Comparison of ENCODE assay signal across 32 mouse cellular contexts in the genomic region with DNA sequence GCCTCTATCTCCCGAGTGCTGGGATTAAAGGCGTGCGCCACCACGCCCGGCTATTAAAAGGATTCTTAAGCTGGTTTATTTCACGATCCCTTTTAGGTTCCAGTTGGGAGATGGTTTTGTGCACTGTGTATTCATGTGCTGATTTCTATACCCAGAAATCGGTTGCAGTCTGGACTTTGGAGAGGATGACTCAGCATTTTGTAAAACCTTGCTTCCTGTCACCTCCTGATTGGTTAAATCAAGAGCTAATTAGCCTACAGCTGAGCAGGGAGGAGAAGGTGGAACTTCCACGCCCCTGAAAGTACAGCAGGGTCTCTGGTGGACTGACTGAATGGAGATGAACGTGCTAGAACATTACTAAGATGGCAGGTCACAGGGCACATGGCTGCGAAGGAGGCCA. TPM values are rescaled to one million over a fixed set of nuclear protein-coding genes. Genes with fewer than 3 reads are reported as not detected.
A peak's percentile ranks its signal among the peaks of the same experiment; 100 is the strongest.
DNase-seq lines count a peak whose midpoint lies in the region; TF ChIP-seq lines count a peak whose summit lies in the region.
"Had no signal": no experiment of that assay in that cellular context is flagged by ENCODE, and none has a peak within 500 bp of the region (broad histone marks: within the 10 kb centered on the region; RNA-seq: fewer than 3 reads in every experiment).

No protein-coding gene starts in this region.

- DNase-seq in heart, adult 11 months: peak; percentile 24
- no peak for DNase-seq in heart, adult 8-10 months (ENCODE audit: low spot score)
- DNase-seq in 416B (ENCODE audit: low read depth): peak; percentile 17
- peak; percentile 22 for DNase-seq in ES-E14 (ENCODE audit: low read depth, low spot score)
- peak; percentile 76 for DNase-seq in ZHBTc4 (ENCODE audit: low read depth, low spot score)
- no peak for DNase-seq in left cerebral cortex, postnatal 4 days
- DNase-seq in forebrain, embryonic 10.5 days (ENCODE audit: extremely low spot score, low spot score): no peak
- DNase-seq in lung, postnatal 4 days: no peak
- DNase-seq: adrenal gland, adult 2 months; adrenal gland, postnatal 14 days; B cell, adult 2 months; cerebellum, adult 11 months; cerebellum, adult 2 months; cerebellum, adult 9-11 months; cerebellum, postnatal 25 days; embryo, embryonic 11 days; forebrain, postnatal 0 days; gastrocnemius, adult 2 months; gastrocnemius, postnatal 14 days; heart, postnatal 10 days; heart, postnatal 36 days; kidney, adult 11 months had no signal

- no peak overlapping the region; the same call in 1 of the 2 replicates for H3K27ac ChIP-seq in ES-E14 (ENCODE audit: insufficient read depth, low read depth, low read length, poor library complexity, severe bottlenecking)
- H3K27ac ChIP-seq in forebrain, embryonic 10.5 days: no peak overlapping the region
- H3K27ac ChIP-seq: embryonic facial prominence, embryonic 10.5 days; embryonic facial prominence, embryonic 13.5 days; gastrocnemius, adult 2 months; heart, embryonic 15.5 days; hindbrain, embryonic 10.5 days; hindbrain, embryonic 13.5 days; intestine, embryonic 15.5 days had no signal

- H3K9me3 ChIP-seq in ES-E14 (ENCODE audit: control insufficient read depth, insufficient read depth, low read depth, low read length): no peaks in the 10 kb centered on the region
- H3K9me3 ChIP-seq in forebrain, embryonic 10.5 days: no peaks in the 10 kb centered on the region
- H3K9me3 ChIP-seq: embryonic facial prominence, embryonic 10.5 days; embryonic facial prominence, embryonic 13.5 days; G1E; heart, embryonic 12.5 days; heart, embryonic 15.5 days; hindbrain, embryonic 10.5 days; hindbrain, embryonic 13.5 days; intestine, embryonic 15.5 days had no signal

- H3K4me1 ChIP-seq in ES-E14 (ENCODE audit: control insufficient read depth in 2 of 2, insufficient read depth in 2 of 2, low read length in 2 of 2, poor library complexity in 1 of 2): peaks cover 3 to 7% of the 10 kb centered on the region in 2 experiments; a peak in 3 of 4 replicates
- H3K4me1 ChIP-seq in forebrain, embryonic 10.5 days: no peaks in the 10 kb centered on the region
- H3K4me1 ChIP-seq: embryonic facial prominence, embryonic 13.5 days had no signal

- no peaks in the 10 kb centered on the region for H3K36me3 ChIP-seq in ES-E14 (ENCODE audit: control insufficient read depth, insufficient read depth, low read length, poor library complexity, severe bottlenecking)
- H3K36me3 ChIP-seq in forebrain, embryonic 10.5 days (replicated peaks): no peaks in the 10 kb centered on the region
- H3K36me3 ChIP-seq: embryonic facial prominence, embryonic 10.5 days; embryonic facial prominence, embryonic 13.5 days; G1E; heart, embryonic 12.5 days; hindbrain, embryonic 10.5 days; hindbrain, embryonic 13.5 days; intestine, embryonic 15.5 days had no signal

- 90% methylated on average over 10 of the region's 10 CpGs for WGBS in forebrain, embryonic 10.5 days

- no peak overlapping the region for H3K4me3 ChIP-seq in ES-E14 (ENCODE audit: insufficient read depth in 1 of 2, low read depth in 1 of 2, low read length in 2 of 2, poor library complexity in 1 of 2, severe bottlenecking in 1 of 2)
- no peak overlapping the region for H3K4me3 ChIP-seq in forebrain, embryonic 10.5 days
- H3K4me3 ChIP-seq: embryonic facial prominence, embryonic 10.5 days; embryonic facial prominence, embryonic 13.5 days; erythroblast, embryonic 14.5 days; gastrocnemius, adult 2 months; heart, embryonic 12.5 days; heart, embryonic 15.5 days; hindbrain, embryonic 10.5 days; hindbrain, embryonic 13.5 days; intestine, embryonic 15.5 days had no signal

- H3K9ac ChIP-seq in ES-E14 (ENCODE audit: insufficient read depth, low read depth, low read length, poor library complexity, severe bottlenecking): no peak overlapping the region
- H3K9ac ChIP-seq: embryonic facial prominence, embryonic 13.5 days; forebrain, postnatal 0 days; heart, embryonic 12.5 days; heart, embryonic 15.5 days; hindbrain, embryonic 13.5 days; intestine, embryonic 15.5 days had no signal

- in situ Hi-C loops in ES-E14 (cut with MboI; ENCODE audit: low sequenced_read_pairs in 2 of 2, unreplicated experiment in 2 of 2): no loop called here

- intact Hi-C loops in left cerebral cortex, postnatal 4 days (cut with DNase I): no loop called here

- no peaks in the 10 kb centered on the region for H3K27me3 ChIP-seq in forebrain, embryonic 10.5 days (ENCODE audit: poor library complexity, severe bottlenecking)
- H3K27me3 ChIP-seq: embryonic facial prominence, embryonic 13.5 days; heart, embryonic 12.5 days; heart, embryonic 15.5 days; hindbrain, embryonic 13.5 days; intestine, embryonic 15.5 days; Patski had no signal

TF ChIP-seq in ES-E14, 5 proteins besides CTCF, POLR2A, EP300 and RAD21:
- TF ChIP-seq ZC3H11A (IDR thresholded peaks at IDR 0.05; ENCODE audit: borderline replicate concordance, low read depth, low read length): no peak
- peak; percentile 98 for TF ChIP-seq MAFK (IDR thresholded peaks at IDR 0.05; ENCODE audit: insufficient read depth, low read depth, low read length)

RNA-seq across cellular contexts. Expression of a gene that starts 12.6 kb away (rescaled TPM):
- total RNA-seq in heart, adult 8-10 months (2022): under 1 TPM in 3 of 4 experiments, not detected in 1; 0.09 to 0.11 (median 0.09) TPM
- 0.22 and 0.42 TPM in 2 replicates for total RNA-seq in ES-E14 (2012; rRNA removed)
- under 1 TPM; 0.50 to 0.76 TPM for total RNA-seq in left cerebral cortex, postnatal 4 days (2021)
- 0.31 and 0.33 TPM in 2 replicates for polyA plus RNA-seq in forebrain, embryonic 10.5 days (2016; fragmentation: Nextera tagmentation; extraction: Ambion mirVana)
- polyA plus RNA-seq: erythroblast, embryonic 14.5 days; G1E had no signal

Comparison
In these comparisons a context has a peak if more than half of its experiments do, and no peak if none do; other contexts are left out.
1. DNase-seq: peak in heart, adult 11 months (single experiment), 416B (single experiment), ES-E14 (single experiment) and ZHBTc4 (single experiment); none in heart, adult 8-10 months (single experiment), left cerebral cortex, postnatal 4 days (single experiment), forebrain, embryonic 10.5 days (single experiment) and lung, postnatal 4 days (0 of 2).